Mouse (Mus musculus) limb, embryonic 10.5 days (tissue): ENCODE data around the gene Sgca. TPM values are rescaled to one million over a fixed set of nuclear protein-coding genes. Genes with fewer than 3 reads are reported as not detected.

Experiments
- DNase-seq: peaks from one replicate; pipeline ENCODE4 v3.0.0-alpha.2; 2017; ENCODE audit warnings: low spot score
- H3K27ac ChIP-seq: fragments of 300-500 bp; sonication (generic); 2 replicates; pipeline ENCODE4 v1.5.1; 2016; ENCODE audit warnings: mild to moderate bottlenecking
- H3K27me3 ChIP-seq: fragments of 300-500 bp; sonication (generic); 2 replicates; pipeline ENCODE4 v1.6.1; 2016; ENCODE audit warnings: low read depth, mild to moderate bottlenecking; ENCODE audit not compliant: poor library complexity, severe bottlenecking
- H3K36me3 ChIP-seq: fragments of 300-500 bp; sonication (generic); 2 replicates; pipeline ENCODE4 v1.6.1; 2016; ENCODE audit warnings: mild to moderate bottlenecking, moderate library complexity
- H3K4me1 ChIP-seq: fragments of 300-500 bp; sonication (generic); 2 replicates; pipeline ENCODE4 v1.6.1; 2016
- H3K4me3 ChIP-seq: fragments of 300-500 bp; sonication (generic); 2 replicates; pipeline ENCODE4 v1.5.1; 2016; ENCODE audit warnings: mild to moderate bottlenecking, moderate library complexity
- H3K9me3 ChIP-seq: fragments of 300-500 bp; sonication (generic); replicated peaks from 2 replicates; pipeline ENCODE4 v1.6.1; 2016; ENCODE audit warnings: mild to moderate bottlenecking
- WGBS: fragments of 180-500 bp; shearing (Covaris S2); methylation state at CpG from one replicate; pipeline ENCODE4 v1.1.7; 2016; 5-methylcytosine and 5-hydroxymethylcytosine counted together
- polyA plus RNA-seq: library from polyadenylated mRNA; unstranded; fragments of >200 nt; fragmentation: Nextera tagmentation; extraction: Ambion mirVana; gene quantifications from 2 replicates; pipeline ENCODE4 v1.2.1, GENCODE M21; 2016

The Sgca gene
- polyA plus RNA-seq, 1 experiment from 2014 or later = 0.23 TPM

DNA sequence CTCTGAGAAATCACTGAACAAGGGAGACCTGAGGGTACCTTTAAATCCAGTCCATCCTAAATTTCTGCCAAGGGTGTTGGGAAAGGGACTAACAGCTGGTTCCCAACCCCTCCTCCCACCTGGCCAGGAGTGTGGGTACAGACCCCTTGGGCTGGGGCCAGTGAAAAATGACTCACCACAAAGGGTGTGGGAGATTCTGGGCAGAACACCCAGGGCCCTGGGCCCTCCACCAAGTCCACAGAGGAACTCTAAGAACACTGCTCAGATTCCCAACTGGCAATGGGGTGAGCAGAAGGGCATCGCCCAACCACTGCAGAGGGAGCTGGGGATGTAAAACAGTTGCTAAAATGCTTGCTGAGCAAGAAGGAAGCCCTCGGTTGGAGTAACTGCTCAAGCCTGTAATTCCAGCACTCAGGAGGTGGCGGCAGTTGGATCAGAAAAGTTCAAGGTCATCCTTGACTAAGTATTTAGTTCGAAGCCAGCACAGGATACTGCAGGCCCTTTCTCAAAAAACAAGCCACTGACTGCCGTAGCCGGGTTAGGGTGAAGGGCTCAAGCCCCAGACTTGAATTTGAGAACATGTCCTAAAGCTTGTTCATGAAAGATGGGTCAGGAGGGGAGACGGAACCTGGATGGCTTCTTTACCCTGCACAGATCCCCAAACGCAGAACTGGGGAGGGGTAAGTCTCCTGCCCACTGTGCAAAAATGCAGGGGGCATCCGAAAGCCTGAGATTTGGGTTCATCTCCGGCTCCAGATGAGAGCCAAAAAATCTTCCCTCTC is 12.8 kb upstream of the Sgca start:
- peaks cover 4% of the 10 kb centered on the region; the same call in 1 of the 2 replicates for H3K36me3 ChIP-seq
- H3K4me3 ChIP-seq = peak overlapping the region; percentile 83
- no peak for DNase-seq
- WGBS = 21% methylated on average over 10 of the region's 10 CpGs
- H3K27ac ChIP-seq = peak overlapping the region; percentile 95
- no peaks in the 10 kb centered on the region for H3K27me3 ChIP-seq
- H3K9me3 ChIP-seq = no peaks in the 10 kb centered on the region
- peaks cover 79% of the 10 kb centered on the region for H3K4me1 ChIP-seq

DNA sequence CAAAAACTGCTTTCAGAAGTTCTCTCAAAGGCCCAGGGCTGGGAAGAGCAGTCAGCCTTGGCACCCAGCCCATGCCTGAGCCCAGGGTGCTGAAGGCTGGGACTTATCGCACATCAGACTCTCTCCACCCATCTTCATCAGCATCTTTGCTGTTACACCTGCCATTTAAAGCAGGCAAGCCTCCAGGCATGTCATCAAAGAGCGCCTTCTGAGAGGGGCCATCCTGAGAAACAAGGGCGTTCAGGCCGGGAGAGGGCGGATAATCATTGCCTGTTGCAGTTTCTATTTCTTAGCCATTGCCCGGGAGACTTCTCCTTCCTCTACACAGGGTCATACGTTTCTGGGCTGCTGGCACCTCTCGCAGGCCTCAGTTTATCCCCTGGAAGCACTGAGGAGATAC is 11.7 kb upstream of the Sgca start:
- WGBS = 75% methylated on average over 8 of the region's 8 CpGs
- no peaks in the 10 kb centered on the region for H3K9me3 ChIP-seq
- no peaks in the 10 kb centered on the region for H3K27me3 ChIP-seq
- peak overlapping the region; percentile 50 for H3K27ac ChIP-seq
- no peak for DNase-seq
- no peak overlapping the region for H3K4me3 ChIP-seq
- no peaks in the 10 kb centered on the region for H3K36me3 ChIP-seq
- H3K4me1 ChIP-seq = peaks cover 68% of the 10 kb centered on the region

DNA sequence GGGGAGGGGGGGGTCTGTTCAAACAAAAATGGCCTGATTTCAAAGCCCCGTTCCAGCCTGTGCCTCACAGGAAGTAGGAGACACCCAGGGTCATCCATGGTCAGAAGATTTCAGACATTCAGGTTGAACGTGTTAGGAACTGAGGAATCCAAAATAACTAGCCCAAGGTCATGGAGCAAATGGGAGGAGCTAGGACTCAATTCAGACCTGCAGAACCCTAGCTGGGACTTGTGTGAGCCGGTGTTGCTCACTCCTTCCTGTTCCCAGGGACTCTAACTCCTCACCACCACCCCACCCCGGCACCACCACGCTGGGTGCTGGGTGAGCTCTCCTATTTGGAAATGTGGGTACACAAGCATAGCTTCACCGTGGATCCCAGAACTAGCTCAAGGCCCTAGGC is 11.2 kb upstream of the Sgca start:
- no peaks in the 10 kb centered on the region for H3K9me3 ChIP-seq
- H3K36me3 ChIP-seq = no peaks in the 10 kb centered on the region
- 54% methylated on average over 6 of the region's 6 CpGs for WGBS
- no peak for DNase-seq
- H3K4me3 ChIP-seq = no peak overlapping the region
- H3K4me1 ChIP-seq = peaks cover 63% of the 10 kb centered on the region
- peak overlapping the region; percentile 50 for H3K27ac ChIP-seq
- H3K27me3 ChIP-seq = no peaks in the 10 kb centered on the region

DNA sequence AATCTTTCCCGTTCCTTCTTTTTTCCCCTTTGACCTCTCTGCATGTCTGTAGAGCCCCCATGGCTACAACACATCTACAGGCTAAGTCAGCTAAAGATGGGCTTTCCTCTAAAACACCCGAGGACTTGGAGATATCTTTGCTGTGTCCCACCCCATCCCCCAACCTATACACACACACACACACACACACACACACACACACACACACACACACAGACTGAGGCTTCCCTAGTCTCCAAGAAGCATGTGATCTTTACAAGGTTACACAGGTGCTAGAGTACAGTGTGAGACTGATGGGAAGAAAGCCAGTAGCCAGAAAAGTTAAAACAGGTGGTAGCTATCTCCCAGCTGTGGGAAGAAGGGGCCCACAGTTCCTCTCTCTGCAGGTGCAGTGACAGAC is 10.3 kb upstream of the Sgca start:
- DNase-seq = no peak
- Histone ChIP-seq H3K27ac (no peak overlapping the region), H3K4me1 (peaks cover 62% of the 10 kb centered on the region), H3K27me3 (no peaks in the 10 kb centered on the region), H3K9me3 (no peaks in the 10 kb centered on the region), H3K4me3 (no peak overlapping the region), H3K36me3 (no peaks in the 10 kb centered on the region)
- 75% methylated on average over 2 of the region's 2 CpGs for WGBS

- H3K27ac ChIP-seq = no peak overlapping the region
- no peaks in the 10 kb centered on the region for H3K27me3 ChIP-seq
- H3K4me3 ChIP-seq = no peak overlapping the region
- H3K4me1 ChIP-seq = peaks cover 61% of the 10 kb centered on the region
- WGBS = 82% methylated on average over 5 of the region's 5 CpGs
- H3K9me3 ChIP-seq = no peaks in the 10 kb centered on the region
- no peak for DNase-seq
- H3K36me3 ChIP-seq = no peaks in the 10 kb centered on the region
Measured at GRCm38 (mm10) chr11:94985822-94986221, 9.7 kb upstream of the Sgca start.

GRCm38 (mm10) chr11:94985140-94985539 is 9.0 kb upstream of the Sgca start:
- Histone ChIP-seq H3K27ac (no peak overlapping the region), H3K27me3 (no peaks in the 10 kb centered on the region), H3K36me3 (no peaks in the 10 kb centered on the region), H3K4me1 (peaks cover 54% of the 10 kb centered on the region), H3K4me3 (no peak overlapping the region), H3K9me3 (no peaks in the 10 kb centered on the region)
- 52% methylated on average over 1 of the region's 1 CpGs for WGBS
- no peak for DNase-seq

DNA sequence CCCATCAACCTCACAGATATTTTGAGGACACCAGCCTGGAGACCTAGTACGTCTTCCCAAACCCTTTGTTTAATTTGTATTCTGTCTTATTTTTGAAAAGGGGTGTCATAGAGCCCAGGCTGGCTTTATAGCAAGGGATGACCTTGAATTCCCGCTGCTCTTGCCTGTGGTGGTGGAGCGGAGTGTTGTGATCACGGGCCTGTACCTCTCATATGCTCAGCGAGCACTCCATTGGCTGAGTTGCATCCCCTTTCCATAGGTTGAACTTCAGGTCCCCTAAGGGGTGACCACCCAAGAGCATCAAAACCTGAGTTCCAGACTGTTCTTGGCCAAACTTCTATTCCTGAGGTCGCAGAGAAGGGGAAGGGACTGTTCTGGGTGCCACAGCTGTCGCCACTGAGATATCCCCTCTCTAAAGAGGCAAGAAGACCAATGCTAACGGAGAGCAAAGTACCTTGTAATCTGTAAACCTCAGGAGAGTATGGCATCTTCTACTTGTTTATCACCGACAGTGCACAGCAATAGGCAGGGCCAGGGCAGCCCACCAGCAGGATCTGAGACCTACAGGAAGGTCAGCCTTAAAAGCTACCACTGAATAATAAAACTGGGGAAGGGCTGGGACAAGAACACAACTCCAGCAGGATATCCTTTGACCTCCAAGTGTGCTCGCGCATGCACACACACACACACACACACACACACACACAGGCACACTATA is 3.5 kb upstream of the Sgca start:
- no peaks in the 10 kb centered on the region for H3K9me3 ChIP-seq
- no peak for DNase-seq
- H3K4me3 ChIP-seq = peak overlapping the region; percentile 38
- 79% methylated on average over 11 of the region's 11 CpGs for WGBS
- H3K27me3 ChIP-seq = no peaks in the 10 kb centered on the region
- no peaks in the 10 kb centered on the region for H3K36me3 ChIP-seq
- peak overlapping the region; percentile 83 for H3K27ac ChIP-seq
- H3K4me1 ChIP-seq = peaks cover 21% of the 10 kb centered on the region

- Histone ChIP-seq H3K4me3 (peak overlapping the region; percentile 38), H3K4me1 (peaks cover 21% of the 10 kb centered on the region), H3K36me3 (no peaks in the 10 kb centered on the region), H3K27ac (peak overlapping the region; percentile 83), H3K9me3 (no peaks in the 10 kb centered on the region), H3K27me3 (no peaks in the 10 kb centered on the region)
- under 1% methylated on average over 20 of the region's 20 CpGs for WGBS
- peak; percentile 99 for DNase-seq
Measured at GRCm38 (mm10) chr11:94978947-94979346, 2.8 kb upstream of the Sgca start.

GRCm38 (mm10) chr11:94978178-94978915 is 2.2 kb upstream of the Sgca start:
- H3K9me3 ChIP-seq = no peaks in the 10 kb centered on the region
- no peaks in the 10 kb centered on the region for H3K27me3 ChIP-seq
- no peaks in the 10 kb centered on the region for H3K36me3 ChIP-seq
- H3K27ac ChIP-seq = peak overlapping the region; percentile 83
- no peak for DNase-seq
- peak overlapping the region; percentile 38 for H3K4me3 ChIP-seq
- H3K4me1 ChIP-seq = peaks cover 21% of the 10 kb centered on the region
- WGBS = 55% methylated on average over 9 of the region's 9 CpGs

GRCm38 (mm10) chr11:94974951-94975350 is 1.2 kb downstream of the Sgca start:
- H3K4me1 ChIP-seq = peaks cover 17% of the 10 kb centered on the region
- no peak for DNase-seq
- H3K4me3 ChIP-seq = no peak overlapping the region
- H3K27me3 ChIP-seq = peaks cover 16% of the 10 kb centered on the region
- H3K36me3 ChIP-seq = no peaks in the 10 kb centered on the region
- no peaks in the 10 kb centered on the region for H3K9me3 ChIP-seq
- no peak overlapping the region for H3K27ac ChIP-seq
- 86% methylated on average over 2 of the region's 2 CpGs for WGBS

DNA sequence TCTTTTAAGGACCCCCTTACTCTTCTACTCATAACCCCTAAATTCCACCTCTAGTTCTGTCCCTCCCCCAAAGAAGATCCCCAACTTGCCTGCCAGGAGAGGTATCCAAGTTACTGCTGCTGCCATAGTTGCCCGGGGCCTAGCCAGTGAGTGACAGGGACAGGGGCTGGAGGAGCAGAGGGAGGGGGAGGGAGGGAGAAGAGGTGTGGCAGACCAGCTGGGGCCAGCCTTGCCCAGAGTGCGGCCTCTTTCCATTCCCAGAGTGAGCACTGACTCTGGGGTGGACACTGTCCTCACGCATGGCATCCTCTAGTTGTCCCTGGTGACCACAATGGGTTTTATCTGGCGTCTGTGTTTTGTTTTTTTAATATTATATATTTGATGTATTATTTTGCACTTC is 2.8 kb downstream of the Sgca start:
- Histone ChIP-seq H3K9me3 (no peaks in the 10 kb centered on the region), H3K27ac (no peak overlapping the region), H3K36me3 (no peaks in the 10 kb centered on the region), H3K4me1 (peaks cover 4% of the 10 kb centered on the region; the same call in 1 of the 2 replicates), H3K27me3 (peaks cover 16% of the 10 kb centered on the region), H3K4me3 (no peak overlapping the region)
- DNase-seq = no peak
- WGBS = 56% methylated on average over 4 of the region's 4 CpGs

DNA sequence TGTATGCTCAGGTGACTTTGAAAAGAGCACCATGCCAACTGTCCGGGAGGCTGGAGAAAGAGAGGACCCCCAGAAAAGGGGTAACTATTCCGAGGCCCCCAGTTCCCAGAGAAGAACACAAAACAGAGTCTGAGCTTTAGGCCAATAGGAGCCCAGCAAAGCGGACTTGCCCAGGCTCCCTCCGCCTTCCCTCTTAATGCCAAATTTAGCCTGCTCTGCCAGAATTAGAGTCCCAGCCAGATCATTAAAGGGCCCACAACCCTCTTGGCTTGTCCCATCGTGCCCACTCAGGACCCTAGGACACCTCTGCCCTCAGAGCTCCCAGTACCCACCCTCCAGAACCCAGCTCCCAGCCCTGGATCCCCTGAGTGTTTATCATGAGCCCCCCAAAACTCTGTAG is 3.2 kb downstream of the Sgca start:
- 71% methylated on average over 5 of the region's 5 CpGs for WGBS
- Histone ChIP-seq H3K27ac (no peak overlapping the region), H3K27me3 (peaks cover 16% of the 10 kb centered on the region), H3K9me3 (no peaks in the 10 kb centered on the region), H3K4me3 (no peak overlapping the region), H3K36me3 (no peaks in the 10 kb centered on the region), H3K4me1 (0 out of 2 replicates have a peak, but pooled peaks cover 4% of the 10 kb centered on the region)
- DNase-seq = no peak
